Comparison of ENCODE assay signal across 18 mouse cellular contexts in the genomic region with DNA sequence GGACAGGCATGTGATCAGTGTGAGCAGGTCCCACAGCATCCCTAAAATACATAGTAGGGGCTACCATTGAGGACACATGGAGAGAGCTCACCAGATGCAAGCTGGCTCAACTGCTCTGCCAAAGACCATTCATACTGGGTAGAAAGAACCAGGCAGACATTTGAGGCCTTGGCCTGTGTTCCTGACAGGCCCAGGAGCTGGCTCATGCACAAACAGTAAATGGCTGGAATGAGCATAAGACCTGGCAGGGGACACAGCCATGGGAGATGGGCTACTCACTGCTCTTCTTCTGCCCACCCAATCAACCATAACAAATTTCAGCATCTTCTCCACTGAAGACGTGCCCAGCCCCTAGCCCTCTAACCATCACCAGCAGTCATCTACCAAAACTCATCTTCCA.
"Had no signal": no experiment of that assay in that cellular context is flagged by ENCODE, and none has a peak within 500 bp of the region (broad histone marks: within the 10 kb centered on the region; RNA-seq: fewer than 3 reads in every experiment).

No protein-coding gene starts in this region.

- ATAC-seq: midbrain, embryonic 16.5 days had no signal

- H3K4me3 ChIP-seq: midbrain, embryonic 10.5 days; midbrain, embryonic 12.5 days; myocyte; neural tube, embryonic 13.5 days; neural tube, embryonic 15.5 days had no signal

- H3K9me3 ChIP-seq: midbrain, embryonic 10.5 days; midbrain, embryonic 12.5 days; neural tube, embryonic 13.5 days; neural tube, embryonic 15.5 days had no signal

- H3K36me3 ChIP-seq: neural tube, embryonic 15.5 days had no signal

- H3K27ac ChIP-seq: midbrain, embryonic 10.5 days; midbrain, embryonic 12.5 days; neural tube, embryonic 13.5 days; neural tube, embryonic 15.5 days had no signal

- H3K27me3 ChIP-seq: midbrain, embryonic 12.5 days; neural tube, embryonic 13.5 days; neural tube, embryonic 15.5 days had no signal

- DNase-seq: lung, adult 18-20 months; lung, embryonic 14.5 days; lung, postnatal 10 days; lung, postnatal 4 days; midbrain, embryonic 14.5 days; retina, postnatal 1 day; right cerebral cortex, adult 18-20 months; right cerebral cortex, postnatal 25 days; right cerebral cortex, postnatal 4 days; spleen, adult 18-20 months; thymus, adult 18-20 months; thymus, postnatal 25 days had no signal

- H3K4me2 ChIP-seq: lung, embryonic 14.5 days; midbrain, embryonic 12.5 days; neural tube, embryonic 13.5 days; neural tube, embryonic 15.5 days had no signal

- H3K9ac ChIP-seq: lung, embryonic 14.5 days; midbrain, embryonic 12.5 days; neural tube, embryonic 13.5 days; neural tube, embryonic 15.5 days had no signal
